Mouse (Mus musculus) mouse trophoblast stem cell (cell line): ENCODE measurements around the gene Ddx31.

Experiments
- in situ Hi-C, 2 experiments: fragments of 300-500 bp; cut with MseI, MboI; formaldehyde crosslinking; loops; 2 replicates in 1 of 2; 3 replicates in 1 of 2; pipeline ENCODE4 v1.15.1; 2025

Gene Ddx31

GRCm38 (mm10) chr2:28863857-28864256 is 23.7 kb downstream of the Ddx31 start:
- in situ Hi-C loops = no loop called here

GRCm38 (mm10) chr2:28867495-28867894 is 27.3 kb downstream of the Ddx31 start:
- in situ Hi-C loops = no loop called here

GRCm38 (mm10) chr2:28875554-28875953 is 35.3 kb downstream of the Ddx31 start:
- in situ Hi-C loops = no loop called here

GRCm38 (mm10) chr2:28881275-28881674 is 41.1 kb downstream of the Ddx31 start:
- in situ Hi-C loops = no loop called here

- in situ Hi-C loops = no loop called here
These were observed 41.8 kb downstream of the Ddx31 start for GRCm38 (mm10) chr2:28882047-28882446.

- in situ Hi-C loops = no loop called here
These were observed 42.8 kb downstream of the Ddx31 start for GRCm38 (mm10) chr2:28882826-28883485.

GRCm38 (mm10) chr2:28884914-28885313 is 44.7 kb downstream of the Ddx31 start:
- in situ Hi-C loops = no loop called here

GRCm38 (mm10) chr2:28892796-28893195 is 52.6 kb downstream of the Ddx31 start:
- in situ Hi-C loops = no loop called here

- in situ Hi-C loops = no loop called here
These were observed 53.3 kb downstream of the Ddx31 start for GRCm38 (mm10) chr2:28893526-28893925.

- in situ Hi-C loops = no loop called here
These were observed 55.7 kb downstream of the Ddx31 start for GRCm38 (mm10) chr2:28895876-28896275.

- in situ Hi-C loops = no loop called here
These were observed 57.2 kb downstream of the Ddx31 start for GRCm38 (mm10) chr2:28897340-28897899.

GRCm38 (mm10) chr2:28902291-28902690 is 62.1 kb downstream of the Ddx31 start:
- in situ Hi-C loops = no loop called here

GRCm38 (mm10) chr2:28903871-28904270 is 63.7 kb downstream of the Ddx31 start:
- in situ Hi-C loops = no loop called here

- in situ Hi-C loops = no loop called here
These were observed 64.6 kb downstream of the Ddx31 start for GRCm38 (mm10) chr2:28904786-28905185.

- in situ Hi-C loops = no loop called here
These were observed 65.4 kb downstream of the Ddx31 start for GRCm38 (mm10) chr2:28905561-28905960.

GRCm38 (mm10) chr2:28907691-28908388 is 67.6 kb downstream of the Ddx31 start:
- in situ Hi-C loops = no loop called here

GRCm38 (mm10) chr2:28908389-28909153 is 68.4 kb downstream of the Ddx31 start:
- in situ Hi-C loops = no loop called here

GRCm38 (mm10) chr2:28909186-28909817 is 69.1 kb downstream of the Ddx31 start:
- in situ Hi-C loops = no loop called here

GRCm38 (mm10) chr2:28909818-28910710 is 69.9 kb downstream of the Ddx31 start:
- in situ Hi-C loops = no loop called here

GRCm38 (mm10) chr2:28910877-28911276 is 70.7 kb downstream of the Ddx31 start:
- in situ Hi-C loops = no loop called here
